ENCODE assay signal across 20 mouse cellular contexts in genomic region chr17:73519350-73519749, GRCm38 (mm10).
A peak's percentile ranks its signal among the peaks of the same experiment; 100 is the strongest.
DNase-seq lines count a peak whose midpoint lies in the region; TF ChIP-seq lines count a peak whose summit lies in the region.
"Had no signal": no experiment of that assay in that cellular context is flagged by ENCODE, and none has a peak within 500 bp of the region (broad histone marks: within the 10 kb centered on the region; RNA-seq: fewer than 3 reads in every experiment).

No protein-coding gene starts in this region.

- intact Hi-C loops in left cerebral cortex, postnatal 10 days (cut with DNase I), result loop anchor here (5.0 kb wide), 1 partner anchor 193 kb away; the partner anchor contains the start of gene Galnt14
- intact Hi-C loops in left cerebral cortex, adult 2 months (cut with DNase I), result loop anchor here (1.0 to 5.0 kb wide), 5 partner anchors 41 to 702 kb away; no protein-coding TSS in a partner anchor
- intact Hi-C loops in left cerebral cortex, postnatal 36 days (cut with DNase I), result loop anchor here (10.0 kb wide), 2 partner anchors 125 to 195 kb away; partner anchors contain the start of gene Galnt14

- peak overlapping the region; percentile 80 for H3K27ac ChIP-seq in left cerebral cortex, adult 2 months
- H3K27ac ChIP-seq: embryonic facial prominence, embryonic 15.5 days; forebrain, embryonic 10.5 days; gastrocnemius, adult 2 months; heart, embryonic 13.5 days; hindbrain, embryonic 15.5 days had no signal

- H3K4me3 ChIP-seq in left cerebral cortex, adult 2 months, result no peak overlapping the region
- H3K4me3 ChIP-seq: embryonic facial prominence, embryonic 15.5 days; erythroblast, embryonic 14.5 days; forebrain, embryonic 10.5 days; gastrocnemius, adult 2 months; heart, embryonic 13.5 days; hindbrain, embryonic 15.5 days had no signal

- no peak for TF ChIP-seq CTCF in left cerebral cortex, adult 2 months (IDR thresholded peaks at IDR 0.05)

- DNase-seq in left cerebral cortex, adult 18-20 months (ENCODE audit: low spot score in 2 of 2), result peak; percentile 29 to 40
- DNase-seq in left cerebral cortex, postnatal 10 days (ENCODE audit: extremely low spot score in 1 of 2, low spot score in 2 of 2), result no peak
- DNase-seq in brain, adult 2 months (ENCODE audit: low read depth, low spot score), result peak; percentile 82
- DNase-seq in left cerebral cortex, adult 2 months (ENCODE audit: extremely low spot score in 1 of 2, low spot score in 2 of 2), result no peak
- DNase-seq in left cerebral cortex, postnatal 36 days (ENCODE audit: low spot score in 2 of 2), result peak; percentile 13 to 15
- DNase-seq in kidney, adult 11 months, result no peak
- no peak for DNase-seq in cerebellum, postnatal 4 days (ENCODE audit: low spot score in 2 of 2)
- DNase-seq: adrenal gland, adult 2 months; adrenal gland, postnatal 25 days; cerebellum, adult 2 months; cerebellum, postnatal 10 days; embryo, embryonic 11 days; gastrocnemius, adult 2 months; gastrocnemius, postnatal 25 days; heart, postnatal 36 days had no signal

Comparison
In these comparisons a context has a peak if more than half of its experiments do, and no peak if none do; other contexts are left out.
1. DNase-seq: peak in left cerebral cortex, adult 18-20 months (2 of 2), brain, adult 2 months (single experiment) and left cerebral cortex, postnatal 36 days (2 of 2); none in left cerebral cortex, postnatal 10 days (0 of 2), left cerebral cortex, adult 2 months (0 of 2), kidney, adult 11 months (single experiment) and cerebellum, postnatal 4 days (0 of 2).